Comparison of ENCODE assay signal across 10 mouse cellular contexts in the genomic region with DNA sequence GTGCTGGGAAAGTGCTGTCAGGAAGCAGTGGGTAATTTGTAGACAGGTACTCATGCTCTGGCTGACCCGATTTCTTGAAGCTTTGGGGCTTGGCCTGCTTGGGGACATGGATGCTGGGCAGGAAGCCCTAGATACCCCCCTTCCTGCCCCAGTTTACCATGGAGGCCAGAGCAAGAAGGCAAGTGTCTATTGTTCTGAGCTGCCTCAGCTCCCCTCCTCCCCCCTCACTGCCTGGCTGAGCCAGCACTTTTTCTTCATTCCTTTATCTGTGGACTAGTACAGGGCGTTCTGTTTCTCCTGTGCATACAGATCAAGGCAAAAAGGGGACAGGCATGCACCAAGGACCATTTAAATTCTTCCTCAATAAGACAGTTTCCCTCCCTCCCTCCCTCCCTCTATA. TPM values are rescaled to one million over a fixed set of nuclear protein-coding genes. Genes with fewer than 3 reads are reported as not detected.
DNase-seq lines count a peak whose midpoint lies in the region; ATAC-seq and TF ChIP-seq lines count a peak whose summit lies in the region.
"Had no signal": no experiment of that assay in that cellular context is flagged by ENCODE, and none has a peak within 500 bp of the region (broad histone marks: within the 10 kb centered on the region; RNA-seq: fewer than 3 reads in every experiment).

No protein-coding gene starts in this region.

- no peaks in the 10 kb centered on the region for H3K27me3 ChIP-seq in heart, embryonic 13.5 days (replicated peaks)
- H3K27me3 ChIP-seq in testis, adult 2 months (ENCODE audit: control insufficient read depth, insufficient read depth, low read length) = no peaks in the 10 kb centered on the region
- H3K27me3 ChIP-seq: intestine, embryonic 15.5 days had no signal

- intact Hi-C loops in left cerebral cortex, postnatal 14 days (cut with DNase I) = no loop called here

- WGBS in heart, embryonic 13.5 days = 25% methylated on average over 2 of the region's 2 CpGs

- H3K4me1 ChIP-seq in heart, embryonic 13.5 days = peaks cover 51% of the 10 kb centered on the region
- H3K4me1 ChIP-seq in testis, adult 2 months (ENCODE audit: control insufficient read depth, insufficient read depth, low read length) = peaks cover 13% of the 10 kb centered on the region

- DNase-seq in heart, postnatal 4 days = no peak
- DNase-seq in right cerebral cortex, postnatal 36 days (ENCODE audit: low spot score in 2 of 2) = peak; percentile 57 to 69
- DNase-seq in right cerebral cortex, postnatal 25 days = no peak
- peak; percentile 53 to 75 for DNase-seq in left cerebral cortex, postnatal 14 days (ENCODE audit: low spot score in 2 of 2)
- DNase-seq in embryo, embryonic 9.5 days (ENCODE audit: extremely low spot score) = no peak
- DNase-seq in heart, adult 11 months = no peak
- DNase-seq: gastrocnemius, postnatal 25 days had no signal

- no peak overlapping the region for H3K27ac ChIP-seq in heart, embryonic 13.5 days (replicated peaks)
- H3K27ac ChIP-seq in testis, adult 2 months (ENCODE audit: control insufficient read depth, insufficient read depth, low read depth, low read length) = peak overlapping the region; percentile 78
- H3K27ac ChIP-seq: intestine, embryonic 15.5 days had no signal

- H3K4me2 ChIP-seq in heart, embryonic 13.5 days = no peak overlapping the region
- H3K4me2 ChIP-seq: intestine, embryonic 15.5 days had no signal

- H3K4me3 ChIP-seq in heart, embryonic 13.5 days = no peak overlapping the region
- no peak overlapping the region for H3K4me3 ChIP-seq in testis, adult 2 months (ENCODE audit: control insufficient read depth, low read depth, low read length)
- H3K4me3 ChIP-seq: intestine, embryonic 15.5 days had no signal

- TF ChIP-seq POLR2A in testis, adult 2 months (IDR thresholded peaks at IDR 0.05; ENCODE audit: control insufficient read depth, low read depth, low read length) = no peak

- no peak for ATAC-seq in heart, embryonic 13.5 days (ENCODE audit: extremely low read depth, insufficient number of reproducible peaks, low FRiP score, low TSS enrichment)
- ATAC-seq: intestine, embryonic 15.5 days had no signal

- no peak for TF ChIP-seq CTCF in testis, adult 2 months (IDR thresholded peaks at IDR 0.05; ENCODE audit: control insufficient read depth, insufficient read depth, insufficient replicate concordance, low read depth, low read length)

- H3K9me3 ChIP-seq in heart, embryonic 13.5 days = no peaks in the 10 kb centered on the region
- H3K9me3 ChIP-seq: intestine, embryonic 15.5 days had no signal

- peak overlapping the region; percentile 1; the same call in 1 of the 2 replicates for H3K9ac ChIP-seq in heart, embryonic 13.5 days
- H3K9ac ChIP-seq: intestine, embryonic 15.5 days had no signal

- no peaks in the 10 kb centered on the region for H3K36me3 ChIP-seq in heart, embryonic 13.5 days
- no peaks in the 10 kb centered on the region for H3K36me3 ChIP-seq in testis, adult 2 months (ENCODE audit: control insufficient read depth, insufficient read depth, low read length)
- H3K36me3 ChIP-seq: intestine, embryonic 15.5 days had no signal

RNA-seq across cellular contexts. Expression of a gene that starts 17.2 kb away (rescaled TPM):
- polyA plus RNA-seq in heart, embryonic 13.5 days (2015; fragmentation: Nextera tagmentation; extraction: Ambion mirVana) = 24.4 and 25.8 TPM in 2 replicates
- total RNA-seq in heart, postnatal 4 days (2021) = 10 to 100 TPM; 33.7 to 35.2 TPM
- total RNA-seq in left cerebral cortex, postnatal 14 days (2021) = 10 to 100 TPM; 65.4 to 68.9 TPM
- polyA plus RNA-seq in testis, adult 2 months (2012; rRNA removed) = 19.2 and 22.2 TPM in 2 replicates

RNA-seq across cellular contexts. Expression of a gene that starts 53.6 kb away (rescaled TPM):
- polyA plus RNA-seq in heart, embryonic 13.5 days (2015; fragmentation: Nextera tagmentation; extraction: Ambion mirVana) = 0.24 and 0.47 TPM in 2 replicates
- 1 to 10 TPM; 2.8 to 3.8 TPM for total RNA-seq in heart, postnatal 4 days (2021)
- 10 to 100 TPM; 43.4 to 46.9 TPM for total RNA-seq in left cerebral cortex, postnatal 14 days (2021)
- polyA plus RNA-seq in testis, adult 2 months (2012; rRNA removed) = 3.8 and 4.3 TPM in 2 replicates

Comparison
In these comparisons a context has a peak if more than half of its experiments do, and no peak if none do; other contexts are left out.
1. DNase-seq: peak in right cerebral cortex, postnatal 36 days (2 of 2) and left cerebral cortex, postnatal 14 days (2 of 2); none in heart, postnatal 4 days (single experiment), right cerebral cortex, postnatal 25 days (single experiment), embryo, embryonic 9.5 days (single experiment) and heart, adult 11 months (single experiment).
2. RNA of a gene that starts 53.6 kb away (total RNA-seq): 43.4 to 46.9 TPM in left cerebral cortex, postnatal 14 days; 2.8 to 3.8 TPM in heart, postnatal 4 days; every median in the first group is over 4 times any median in the second.